Mouse (Mus musculus) midbrain, embryonic 14.5 days (tissue): ENCODE measurements around the gene Dtnb. TPM values are rescaled to one million over a fixed set of nuclear protein-coding genes. Genes with fewer than 3 reads are reported as not detected.

Source experiments
- ATAC-seq: fragments of 200-750 bp; cut with Nextera tagmentation; 2 replicates; pipeline ENCODE4 v1.8.0; 2017; ENCODE audit warnings: moderate number of reproducible peaks, moderate library complexity; ENCODE audit not compliant: low FRiP score, low TSS enrichment
- DNase-seq: peaks from one replicate; pipeline ENCODE4 v3.0.0-alpha.2; 2015
- H3K27ac ChIP-seq: fragments of 300-500 bp; sonication (generic); replicated peaks from 2 replicates; pipeline ENCODE4 v1.5.1; 2014; ENCODE audit warnings: mild to moderate bottlenecking, low read depth, low read length, moderate library complexity
- H3K27me3 ChIP-seq: fragments of 300-500 bp; sonication (generic); 2 replicates; pipeline ENCODE4 v1.6.1; 2014; ENCODE audit warnings: low read length, control low read depth, mixed read lengths; ENCODE audit not compliant: control insufficient read depth, insufficient read depth
- H3K36me3 ChIP-seq: fragments of 300-500 bp; sonication (generic); 2 replicates; pipeline ENCODE4 v1.6.1; 2014; ENCODE audit warnings: low read length, control low read depth; ENCODE audit not compliant: control insufficient read depth, insufficient read depth
- H3K4me1 ChIP-seq: fragments of 300-500 bp; sonication (generic); 2 replicates; pipeline ENCODE4 v1.6.1; 2014; ENCODE audit warnings: mild to moderate bottlenecking, antibody characterized with exemption, low read length, control low read depth; ENCODE audit not compliant: control insufficient read depth, insufficient read depth
- H3K4me2 ChIP-seq: fragments of 300-500 bp; sonication (generic); 2 replicates; pipeline ENCODE4 v1.6.1; 2014; ENCODE audit warnings: mild to moderate bottlenecking, low read length, moderate library complexity
- H3K4me3 ChIP-seq: fragments of 300-500 bp; sonication (generic); replicated peaks from 2 replicates; pipeline ENCODE4 v1.5.1; 2014; ENCODE audit warnings: low read depth, low read length
- H3K9ac ChIP-seq: fragments of 300-500 bp; sonication (generic); replicated peaks from 2 replicates; pipeline ENCODE4 v1.6.1; 2014; ENCODE audit warnings: mild to moderate bottlenecking, low read length, moderate library complexity
- H3K9me3 ChIP-seq: fragments of 300-500 bp; sonication (generic); 2 replicates; pipeline ENCODE4 v1.6.1; 2016; ENCODE audit warnings: low read length, control low read depth, mixed read lengths; ENCODE audit not compliant: control insufficient read depth
- WGBS: fragments of 180-500 bp; shearing (Covaris S2); extraction: QIAGEN DNeasy Blood & Tissue Kit; methylation state at CpG from one replicate; pipeline ENCODE4 v1.1.7; 2014; 5-methylcytosine and 5-hydroxymethylcytosine counted together
- polyA plus RNA-seq: library from polyadenylated mRNA; unstranded; fragments of >200 nt; fragmentation: Nextera tagmentation; extraction: Ambion mirVana; gene quantifications from 2 replicates; pipeline ENCODE4 v1.2.1, GENCODE M21; 2014

The Dtnb gene
- polyA plus RNA-seq, 1 experiment from 2014 or later = 46.7 TPM

DNA sequence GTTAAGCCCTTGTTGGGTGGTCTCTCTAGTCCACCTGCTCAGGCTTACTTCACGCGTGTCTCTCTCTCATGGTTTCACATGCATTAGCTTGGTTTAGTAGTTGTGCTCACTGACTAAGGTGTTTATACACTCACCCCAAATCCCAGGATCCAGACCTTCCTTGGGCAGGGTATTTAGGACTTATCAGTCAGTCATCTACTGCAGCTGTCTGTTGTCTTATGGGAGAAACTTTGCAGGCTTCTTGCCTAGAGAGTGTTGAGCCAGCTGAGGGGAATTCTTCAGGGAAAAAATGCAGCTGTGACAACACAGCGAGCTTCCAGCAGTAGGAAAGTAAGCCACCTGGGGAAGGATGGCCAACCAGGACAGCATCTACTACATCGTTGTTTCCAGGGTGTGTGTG is 13.3 kb downstream of the Dtnb start:
- H3K9ac ChIP-seq = no peak overlapping the region
- 78% methylated on average over 4 of the region's 4 CpGs for WGBS
- no peak overlapping the region for H3K27ac ChIP-seq
- H3K9me3 ChIP-seq = no peaks in the 10 kb centered on the region
- H3K4me2 ChIP-seq = no peak overlapping the region
- H3K36me3 ChIP-seq = peaks cover 5% of the 10 kb centered on the region; the same call in 1 of the 2 replicates
- no peaks in the 10 kb centered on the region for H3K27me3 ChIP-seq
- no peaks in the 10 kb centered on the region for H3K4me1 ChIP-seq
- DNase-seq (no peak), ATAC-seq (no peak)
- no peak overlapping the region for H3K4me3 ChIP-seq

DNA sequence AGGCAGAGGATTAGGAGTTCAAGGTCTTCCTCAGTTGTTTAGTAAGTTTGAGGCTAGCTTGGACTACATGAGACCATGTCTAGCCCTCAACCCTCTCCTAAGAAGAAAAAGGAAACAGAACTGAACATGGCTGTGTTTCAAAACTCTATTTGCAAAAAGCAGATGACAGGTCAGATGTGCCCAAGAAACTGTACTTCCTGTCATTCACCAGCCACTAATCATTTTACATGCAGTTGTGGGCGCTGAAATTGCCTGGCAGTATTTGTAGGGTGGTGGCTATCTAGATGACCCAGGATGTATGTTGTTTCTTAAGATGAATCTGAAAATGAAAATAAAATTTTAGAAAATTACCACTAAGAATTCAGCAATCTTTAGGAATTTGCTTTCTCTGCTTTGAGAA is 14.8 kb downstream of the Dtnb start:
- Histone ChIP-seq H3K36me3 (peaks cover 12% of the 10 kb centered on the region; the same call in 1 of the 2 replicates), H3K4me3 (no peak overlapping the region), H3K27ac (no peak overlapping the region), H3K9ac (no peak overlapping the region), H3K27me3 (no peaks in the 10 kb centered on the region), H3K9me3 (no peaks in the 10 kb centered on the region), H3K4me2 (no peak overlapping the region), H3K4me1 (no peaks in the 10 kb centered on the region)
- DNase-seq (no peak), ATAC-seq (no peak)
- WGBS = 96% methylated on average over 1 of the region's 1 CpGs

DNA sequence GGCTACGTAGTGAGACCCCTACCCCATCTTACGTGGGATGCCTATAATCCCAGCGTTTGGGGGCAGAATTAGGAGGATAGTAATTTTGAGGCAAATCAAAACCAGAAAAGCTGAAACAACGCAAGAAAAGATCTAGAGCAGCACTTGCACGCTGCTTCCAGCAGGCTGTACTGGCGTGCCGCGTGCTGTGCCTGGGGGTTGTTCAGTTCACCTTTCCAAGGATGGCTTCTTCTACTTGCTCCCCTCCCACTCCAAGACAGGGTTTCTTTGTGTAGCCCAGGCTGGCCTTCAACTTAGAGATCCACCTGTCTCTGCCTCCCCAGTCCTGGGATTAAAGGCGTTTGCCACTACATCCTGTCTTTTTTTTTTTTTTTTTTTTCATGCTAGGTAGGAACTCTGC is 17.9 kb downstream of the Dtnb start:
- WGBS = 98% methylated on average over 9 of the region's 9 CpGs

DNA sequence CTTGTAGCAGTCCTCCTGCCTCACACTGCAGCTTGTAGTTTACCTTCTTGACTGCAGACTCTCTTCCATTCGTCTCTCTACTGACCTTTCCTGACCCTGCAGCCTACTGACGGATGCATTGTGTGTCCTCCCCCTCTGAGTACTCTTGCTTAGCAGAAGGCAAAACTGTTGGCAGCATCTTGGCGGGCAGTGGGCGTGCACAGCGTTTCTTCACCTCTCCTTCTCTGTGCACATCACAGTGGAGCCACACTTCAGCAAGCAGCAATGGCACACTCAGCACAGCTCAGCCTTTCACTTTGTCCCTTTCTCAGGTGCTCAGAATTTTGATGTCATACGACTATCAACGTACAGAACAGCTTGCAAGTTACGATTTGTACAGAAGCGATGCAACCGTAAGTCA is 19.4 kb downstream of the Dtnb start:
- H3K4me3 ChIP-seq = no peak overlapping the region
- DNase-seq (no peak), ATAC-seq (no peak)
- H3K4me1 ChIP-seq = no peaks in the 10 kb centered on the region
- H3K9ac ChIP-seq = no peak overlapping the region
- no peak overlapping the region for H3K4me2 ChIP-seq
- H3K27me3 ChIP-seq = no peaks in the 10 kb centered on the region
- H3K36me3 ChIP-seq = peaks cover 14% of the 10 kb centered on the region; the same call in 1 of the 2 replicates
- no peaks in the 10 kb centered on the region for H3K9me3 ChIP-seq
- 83% methylated on average over 10 of the region's 10 CpGs for WGBS
- no peak overlapping the region for H3K27ac ChIP-seq

More for the DNA sequence above, 17.9 kb downstream of the Dtnb start:
- Histone ChIP-seq H3K9ac (no peak overlapping the region), H3K4me3 (no peak overlapping the region), H3K27ac (no peak overlapping the region), H3K27me3 (no peaks in the 10 kb centered on the region), H3K9me3 (no peaks in the 10 kb centered on the region), H3K36me3 (peaks cover 14% of the 10 kb centered on the region; the same call in 1 of the 2 replicates), H3K4me2 (no peak overlapping the region), H3K4me1 (no peaks in the 10 kb centered on the region)
- DNase-seq = no peak
- no peak for ATAC-seq

GRCm38 (mm10) chr12:3602786-3603185 is 30.6 kb downstream of the Dtnb start:
- Histone ChIP-seq H3K4me2 (no peak overlapping the region), H3K9ac (no peak overlapping the region), H3K9me3 (no peaks in the 10 kb centered on the region), H3K4me1 (no peaks in the 10 kb centered on the region), H3K36me3 (peaks cover 10% of the 10 kb centered on the region; the same call in 1 of the 2 replicates), H3K27me3 (no peaks in the 10 kb centered on the region), H3K27ac (no peak overlapping the region), H3K4me3 (no peak overlapping the region)
- ATAC-seq (no peak), DNase-seq (no peak)
- WGBS = 94% methylated on average over 4 of the region's 4 CpGs

DNA sequence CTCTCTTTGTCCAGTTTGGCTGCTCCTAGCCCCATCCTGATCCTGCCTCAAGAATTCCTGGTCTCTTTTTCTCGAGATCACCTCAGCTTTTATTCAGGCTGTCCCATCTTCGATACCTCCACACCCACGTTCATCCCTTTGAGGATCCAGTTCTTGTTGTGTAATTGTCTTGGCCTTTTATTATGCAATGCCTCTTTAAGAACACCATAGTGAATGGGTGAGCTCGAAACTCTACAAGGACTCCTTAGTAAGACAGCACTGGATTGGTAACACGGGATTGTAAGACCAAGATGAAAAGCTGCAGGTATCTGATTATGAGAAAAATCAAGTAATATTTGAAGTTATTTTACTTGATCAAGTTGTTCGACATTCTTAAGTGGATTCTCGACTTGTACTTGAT is 34.0 kb downstream of the Dtnb start:
- Histone ChIP-seq H3K27ac (no peak overlapping the region), H3K27me3 (no peaks in the 10 kb centered on the region), H3K9me3 (no peaks in the 10 kb centered on the region), H3K4me2 (no peak overlapping the region), H3K9ac (no peak overlapping the region), H3K4me1 (no peaks in the 10 kb centered on the region), H3K4me3 (no peak overlapping the region), H3K36me3 (no peaks in the 10 kb centered on the region)
- ATAC-seq (no peak), DNase-seq (no peak)
- 83% methylated on average over 7 of the region's 7 CpGs for WGBS

DNA sequence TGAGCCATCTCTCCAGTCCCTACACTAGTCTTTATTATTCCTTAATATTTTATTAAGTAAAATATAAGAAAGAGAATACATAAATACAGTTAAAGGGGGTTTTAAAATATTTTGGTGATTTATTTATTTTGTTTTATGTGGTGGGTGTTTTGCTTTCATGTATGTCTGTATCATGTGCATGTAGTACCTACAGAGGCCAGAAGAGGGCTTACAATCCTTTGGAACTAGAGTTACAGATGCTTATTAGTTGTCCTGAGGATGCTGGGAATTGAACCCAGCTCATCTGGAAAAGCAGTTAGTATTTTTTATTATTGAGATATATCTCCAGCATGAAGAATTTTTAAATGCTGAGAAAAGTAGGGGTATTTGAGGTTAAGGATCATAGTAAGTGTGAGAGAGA is 37.6 kb downstream of the Dtnb start:
- no peaks in the 10 kb centered on the region for H3K27me3 ChIP-seq
- no peaks in the 10 kb centered on the region for H3K9me3 ChIP-seq
- no peak overlapping the region for H3K4me3 ChIP-seq
- H3K4me1 ChIP-seq = no peaks in the 10 kb centered on the region
- 0 out of 2 replicates have a peak, but pooled peaks cover under 1% of the 10 kb centered on the region for H3K36me3 ChIP-seq
- no peak overlapping the region for H3K4me2 ChIP-seq
- no peak overlapping the region for H3K27ac ChIP-seq
- peak; percentile 31 for DNase-seq
- no peak overlapping the region for H3K9ac ChIP-seq
- ATAC-seq = no peak

DNA sequence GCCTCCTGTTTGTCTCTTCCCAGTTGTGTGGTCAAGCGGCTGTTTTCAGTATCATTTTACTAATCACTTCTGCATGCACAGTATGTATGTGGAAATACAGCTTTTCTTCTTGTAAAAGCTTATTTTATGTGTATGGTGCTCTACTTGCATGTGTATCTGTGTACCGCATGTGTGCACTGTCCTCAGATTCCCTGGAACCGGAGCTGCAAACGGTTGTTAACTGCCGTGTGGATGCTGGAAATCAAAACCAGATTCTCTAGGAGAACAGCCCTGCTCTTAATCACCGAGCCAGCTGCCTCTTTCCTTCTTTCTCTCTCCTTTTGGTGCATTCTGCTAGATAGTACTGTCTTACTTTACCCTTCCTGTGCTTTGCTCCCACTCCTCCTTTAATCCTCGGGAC is 39.7 kb downstream of the Dtnb start:
- DNase-seq = no peak
- H3K4me3 ChIP-seq = no peak overlapping the region
- 0 out of 2 replicates have a peak, but pooled peaks cover 4% of the 10 kb centered on the region for H3K36me3 ChIP-seq
- H3K4me1 ChIP-seq = no peaks in the 10 kb centered on the region
- H3K27ac ChIP-seq = no peak overlapping the region
- WGBS = 90% methylated on average over 7 of the region's 7 CpGs
- H3K27me3 ChIP-seq = no peaks in the 10 kb centered on the region
- no peak overlapping the region for H3K9ac ChIP-seq
- H3K4me2 ChIP-seq = no peak overlapping the region
- H3K9me3 ChIP-seq = no peaks in the 10 kb centered on the region
- ATAC-seq = no peak

- H3K27ac ChIP-seq = no peak overlapping the region
- H3K4me3 ChIP-seq = no peak overlapping the region
- no peaks in the 10 kb centered on the region for H3K4me1 ChIP-seq
- no peaks in the 10 kb centered on the region for H3K27me3 ChIP-seq
- no peak overlapping the region for H3K9ac ChIP-seq
- WGBS = 97% methylated on average over 8 of the region's 8 CpGs
- DNase-seq (no peak), ATAC-seq (no peak)
- H3K4me2 ChIP-seq = no peak overlapping the region
- H3K9me3 ChIP-seq = no peaks in the 10 kb centered on the region
- H3K36me3 ChIP-seq = 0 out of 2 replicates have a peak, but pooled peaks cover 4% of the 10 kb centered on the region
Measured at GRCm38 (mm10) chr12:3615041-3615440, 42.9 kb downstream of the Dtnb start.
